Mouse (Mus musculus): ENCODE data around the gene Fars2. TPM values are rescaled to one million over a fixed set of nuclear protein-coding genes. Genes with fewer than 3 reads are reported as not detected.

The Fars2 gene
- polyA plus RNA-seq, 1 experiment from 2014 or later = 37.9 TPM

GRCm38 (mm10) chr13:36497346-36497745 lies 380.1 kb downstream of the Fars2 start:
- no peaks in the 10 kb centered on the region for H3K36me3 ChIP-seq (replicated peaks; ENCODE audit: insufficient read depth, low read length)
- no peak overlapping the region for H3K27ac ChIP-seq (ENCODE audit: low read depth)
- H3K9ac ChIP-seq (replicated peaks) = no peak overlapping the region
- H3K4me3 ChIP-seq (ENCODE audit: low read depth, low read length) = no peak overlapping the region
- 52% methylated on average over 4 of the region's 4 CpGs for WGBS (ENCODE audit: insufficient replicate concordance)
- ATAC-seq (no peak), DNase-seq (no peak)
- TF ChIP-seq EP300 (IDR thresholded peaks at IDR 0.05; ENCODE audit: low read depth) = no peak
- no peak for TF ChIP-seq CTCF (IDR thresholded peaks at IDR 0.05; ENCODE audit: low read depth)
- H3K27me3 ChIP-seq (ENCODE audit: insufficient read depth, low read length) = no peaks in the 10 kb centered on the region
- no peak overlapping the region for H3K4me2 ChIP-seq (ENCODE audit: low read depth, low read length)
- peaks cover 5% of the 10 kb centered on the region; the same call in 1 of the 2 replicates for H3K4me1 ChIP-seq (ENCODE audit: insufficient read depth)
- H3K9me3 ChIP-seq (ENCODE audit: low read length) = no peaks in the 10 kb centered on the region

- 76% methylated on average over 4 of the region's 4 CpGs for WGBS (ENCODE audit: insufficient replicate concordance)
- no peak for DNase-seq
- TF ChIP-seq EP300 (IDR thresholded peaks at IDR 0.05; ENCODE audit: low read depth) (no peak), CTCF (IDR thresholded peaks at IDR 0.05; ENCODE audit: low read depth) (no peak)
- H3K4me3 ChIP-seq (ENCODE audit: low read depth, low read length) = no peak overlapping the region
- H3K4me2 ChIP-seq (ENCODE audit: low read depth, low read length) = no peak overlapping the region
- H3K9ac ChIP-seq (replicated peaks) = no peak overlapping the region
- no peak for ATAC-seq
- no peaks in the 10 kb centered on the region for H3K36me3 ChIP-seq (replicated peaks; ENCODE audit: insufficient read depth, low read length)
- no peaks in the 10 kb centered on the region for H3K9me3 ChIP-seq (ENCODE audit: low read length)
- no peaks in the 10 kb centered on the region for H3K4me1 ChIP-seq (ENCODE audit: insufficient read depth)
- H3K27ac ChIP-seq (ENCODE audit: low read depth) = no peak overlapping the region
- no peaks in the 10 kb centered on the region for H3K27me3 ChIP-seq (ENCODE audit: insufficient read depth, low read length)
These were observed 383.2 kb downstream of the Fars2 start for GRCm38 (mm10) chr13:36500370-36500905.

GRCm38 (mm10) chr13:36503551-36503950 lies 386.3 kb downstream of the Fars2 start:
- H3K27me3 ChIP-seq (ENCODE audit: insufficient read depth, low read length) = no peaks in the 10 kb centered on the region
- ATAC-seq (no peak), DNase-seq (no peak)
- no peak overlapping the region for H3K9ac ChIP-seq (replicated peaks)
- H3K27ac ChIP-seq (ENCODE audit: low read depth) = no peak overlapping the region
- 71% methylated on average over 3 of the region's 3 CpGs for WGBS (ENCODE audit: insufficient replicate concordance)
- H3K4me3 ChIP-seq (ENCODE audit: low read depth, low read length) = no peak overlapping the region
- H3K4me2 ChIP-seq (ENCODE audit: low read depth, low read length) = no peak overlapping the region
- H3K36me3 ChIP-seq (replicated peaks; ENCODE audit: insufficient read depth, low read length) = no peaks in the 10 kb centered on the region
- no peaks in the 10 kb centered on the region for H3K9me3 ChIP-seq (ENCODE audit: low read length)
- TF ChIP-seq CTCF (IDR thresholded peaks at IDR 0.05; ENCODE audit: low read depth) (no peak), EP300 (IDR thresholded peaks at IDR 0.05; ENCODE audit: low read depth) (no peak)
- no peaks in the 10 kb centered on the region for H3K4me1 ChIP-seq (ENCODE audit: insufficient read depth)

GRCm38 (mm10) chr13:36503991-36504390 lies 386.8 kb downstream of the Fars2 start:
- H3K27me3 ChIP-seq (ENCODE audit: insufficient read depth, low read length) = no peaks in the 10 kb centered on the region
- no peaks in the 10 kb centered on the region for H3K36me3 ChIP-seq (replicated peaks; ENCODE audit: insufficient read depth, low read length)
- TF ChIP-seq CTCF (IDR thresholded peaks at IDR 0.05; ENCODE audit: low read depth) (no peak), EP300 (IDR thresholded peaks at IDR 0.05; ENCODE audit: low read depth) (no peak)
- H3K9ac ChIP-seq (replicated peaks) = no peak overlapping the region
- ATAC-seq (no peak), DNase-seq (no peak)
- H3K4me1 ChIP-seq (ENCODE audit: insufficient read depth) = no peaks in the 10 kb centered on the region
- 85% methylated on average over 7 of the region's 7 CpGs for WGBS (ENCODE audit: insufficient replicate concordance)
- H3K4me2 ChIP-seq (ENCODE audit: low read depth, low read length) = no peak overlapping the region
- H3K4me3 ChIP-seq (ENCODE audit: low read depth, low read length) = no peak overlapping the region
- H3K9me3 ChIP-seq (ENCODE audit: low read length) = no peaks in the 10 kb centered on the region
- no peak overlapping the region for H3K27ac ChIP-seq (ENCODE audit: low read depth)

- ATAC-seq (no peak), DNase-seq (no peak)
- no peak overlapping the region for H3K4me3 ChIP-seq (ENCODE audit: low read depth, low read length)
- H3K9ac ChIP-seq (replicated peaks) = no peak overlapping the region
- H3K36me3 ChIP-seq (replicated peaks; ENCODE audit: insufficient read depth, low read length) = no peaks in the 10 kb centered on the region
- H3K27ac ChIP-seq (ENCODE audit: low read depth) = no peak overlapping the region
- H3K27me3 ChIP-seq (ENCODE audit: insufficient read depth, low read length) = no peaks in the 10 kb centered on the region
- H3K4me1 ChIP-seq (ENCODE audit: insufficient read depth) = 0 out of 2 replicates have a peak, but pooled peaks cover 2% of the 10 kb centered on the region
- no peak overlapping the region for H3K4me2 ChIP-seq (ENCODE audit: low read depth, low read length)
- no peak for TF ChIP-seq CTCF (IDR thresholded peaks at IDR 0.05; ENCODE audit: low read depth)
- TF ChIP-seq EP300 (IDR thresholded peaks at IDR 0.05; ENCODE audit: low read depth) = no peak
- WGBS (ENCODE audit: insufficient replicate concordance) = 80% methylated on average over 6 of the region's 6 CpGs
- no peaks in the 10 kb centered on the region for H3K9me3 ChIP-seq (ENCODE audit: low read length)
These were observed 388.5 kb downstream of the Fars2 start for GRCm38 (mm10) chr13:36505730-36506129.

- H3K9me3 ChIP-seq (ENCODE audit: low read length) = no peaks in the 10 kb centered on the region
- H3K4me3 ChIP-seq (ENCODE audit: low read depth, low read length) = no peak overlapping the region
- DNase-seq = no peak
- no peak overlapping the region for H3K27ac ChIP-seq (ENCODE audit: low read depth)
- H3K4me1 ChIP-seq (ENCODE audit: insufficient read depth) = 0 out of 2 replicates have a peak, but pooled peaks cover 2% of the 10 kb centered on the region
- H3K4me2 ChIP-seq (ENCODE audit: low read depth, low read length) = no peak overlapping the region
- no peaks in the 10 kb centered on the region for H3K27me3 ChIP-seq (ENCODE audit: insufficient read depth, low read length)
- no peaks in the 10 kb centered on the region for H3K36me3 ChIP-seq (replicated peaks; ENCODE audit: insufficient read depth, low read length)
- WGBS (ENCODE audit: insufficient replicate concordance) = 78% methylated on average over 5 of the region's 5 CpGs
- no peak for TF ChIP-seq EP300 (IDR thresholded peaks at IDR 0.05; ENCODE audit: low read depth)
- ATAC-seq = no peak
- H3K9ac ChIP-seq (replicated peaks) = no peak overlapping the region
These were observed 389.1 kb downstream of the Fars2 start for GRCm38 (mm10) chr13:36506315-36506714.

GRCm38 (mm10) chr13:36510161-36510560 lies 392.9 kb downstream of the Fars2 start:
- no peak for TF ChIP-seq EP300 (IDR thresholded peaks at IDR 0.05; ENCODE audit: low read depth)
- TF ChIP-seq CTCF (IDR thresholded peaks at IDR 0.05; ENCODE audit: low read depth) = no peak
- no peaks in the 10 kb centered on the region for H3K9me3 ChIP-seq (ENCODE audit: low read length)
- H3K4me1 ChIP-seq (ENCODE audit: insufficient read depth) = 0 out of 2 replicates have a peak, but pooled peaks cover 2% of the 10 kb centered on the region
- no peak overlapping the region for H3K4me2 ChIP-seq (ENCODE audit: low read depth, low read length)
- H3K9ac ChIP-seq (replicated peaks) = no peak overlapping the region
- DNase-seq (no peak), ATAC-seq (no peak)
- 76% methylated on average over 2 of the region's 2 CpGs for whole genome bisulfite sequencing (ENCODE audit: insufficient replicate concordance)
- H3K4me3 ChIP-seq (ENCODE audit: low read depth, low read length) = no peak overlapping the region
- no peak overlapping the region for H3K27ac ChIP-seq (ENCODE audit: low read depth)
- no peaks in the 10 kb centered on the region for H3K27me3 ChIP-seq (ENCODE audit: insufficient read depth, low read length)
- no peaks in the 10 kb centered on the region for H3K36me3 ChIP-seq (replicated peaks; ENCODE audit: insufficient read depth, low read length)

Data from liver, postnatal 0 days (tissue).